Mouse (Mus musculus): Measurements from ENCODE around the gene Dnaja3. TPM values are rescaled to one million over a fixed set of nuclear protein-coding genes. Genes with fewer than 3 reads are reported as not detected.

Dnaja3 gene
- polyA plus RNA-seq, 1 experiment: 72.9 TPM

- WGBS: 93% methylated on average over 3 of the region's 3 CpGs
- no peaks in the 10 kb centered on the region for H3K27me3 ChIP-seq (replicated peaks; ENCODE audit: control insufficient read depth, insufficient read depth, low read length)
- peaks cover 4% of the 10 kb centered on the region; the same call in 1 of the 2 replicates for H3K4me1 ChIP-seq (ENCODE audit: control insufficient read depth, insufficient read depth, low read length)
- H3K4me3 ChIP-seq (ENCODE audit: insufficient read depth, low read depth, low read length): no peak overlapping the region
- no peak overlapping the region for H3K27ac ChIP-seq (ENCODE audit: insufficient read depth, low read depth, low read length)
- no peaks in the 10 kb centered on the region for H3K36me3 ChIP-seq (ENCODE audit: control insufficient read depth, insufficient read depth, low read length)
- DNase-seq: no peak
- TF ChIP-seq POLR2A (IDR thresholded peaks at IDR 0.05; ENCODE audit: low read depth, low read length) (no peak), CTCF (conservative IDR thresholded peaks at IDR 0.05; ENCODE audit: insufficient read depth, insufficient read length, low read depth, low read length) (no peak)
Measured at GRCm38 (mm10) chr16:4633661-4634060, 6.1 kb upstream of the Dnaja3 start.

- TF ChIP-seq CTCF (conservative IDR thresholded peaks at IDR 0.05; ENCODE audit: insufficient read depth, insufficient read length, low read depth, low read length) (no peak), POLR2A (IDR thresholded peaks at IDR 0.05; ENCODE audit: low read depth, low read length) (no peak)
- Histone ChIP-seq H3K4me1 (ENCODE audit: control insufficient read depth, insufficient read depth, low read length) (no peaks in the 10 kb centered on the region), H3K4me3 (ENCODE audit: insufficient read depth, low read depth, low read length) (no peak overlapping the region), H3K27me3 (replicated peaks; ENCODE audit: control insufficient read depth, insufficient read depth, low read length) (no peaks in the 10 kb centered on the region), H3K36me3 (ENCODE audit: control insufficient read depth, insufficient read depth, low read length) (no peaks in the 10 kb centered on the region), H3K27ac (ENCODE audit: insufficient read depth, low read depth, low read length) (no peak overlapping the region; the same call in 1 of the 2 replicates)
- DNase-seq: no peak
- 79% methylated on average over 9 of the region's 9 CpGs for WGBS
Measured at GRCm38 (mm10) chr16:4634681-4635080, 5.1 kb upstream of the Dnaja3 start.

- Histone ChIP-seq H3K27me3 (replicated peaks; ENCODE audit: control insufficient read depth, insufficient read depth, low read length) (no peaks in the 10 kb centered on the region), H3K27ac (ENCODE audit: insufficient read depth, low read depth, low read length) (peak overlapping the region; percentile 29; the same call in 1 of the 2 replicates), H3K36me3 (ENCODE audit: control insufficient read depth, insufficient read depth, low read length) (no peaks in the 10 kb centered on the region), H3K4me3 (ENCODE audit: insufficient read depth, low read depth, low read length) (no peak overlapping the region), H3K4me1 (ENCODE audit: control insufficient read depth, insufficient read depth, low read length) (no peaks in the 10 kb centered on the region; the same call in 1 of the 2 replicates)
- DNase-seq: no peak
- 58% methylated on average over 4 of the region's 4 CpGs for WGBS
- TF ChIP-seq CTCF (conservative IDR thresholded peaks at IDR 0.05; ENCODE audit: insufficient read depth, insufficient read length, low read depth, low read length) (no peak), POLR2A (IDR thresholded peaks at IDR 0.05; ENCODE audit: low read depth, low read length) (no peak)
Measured at GRCm38 (mm10) chr16:4635760-4636159, 4.0 kb upstream of the Dnaja3 start.

- Histone ChIP-seq H3K27me3 (replicated peaks; ENCODE audit: control insufficient read depth, insufficient read depth, low read length) (no peaks in the 10 kb centered on the region), H3K36me3 (ENCODE audit: control insufficient read depth, insufficient read depth, low read length) (no peaks in the 10 kb centered on the region), H3K4me1 (ENCODE audit: control insufficient read depth, insufficient read depth, low read length) (peaks cover 26% of the 10 kb centered on the region), H3K27ac (ENCODE audit: insufficient read depth, low read depth, low read length) (no peak overlapping the region), H3K4me3 (ENCODE audit: insufficient read depth, low read depth, low read length) (no peak overlapping the region)
- WGBS: 82% methylated on average over 3 of the region's 3 CpGs
- TF ChIP-seq POLR2A (IDR thresholded peaks at IDR 0.05; ENCODE audit: low read depth, low read length): no peak
- TF ChIP-seq CTCF (conservative IDR thresholded peaks at IDR 0.05; ENCODE audit: insufficient read depth, insufficient read length, low read depth, low read length): no peak
- no peak for DNase-seq
Measured at GRCm38 (mm10) chr16:4638891-4639390, 848 bp upstream of the Dnaja3 start.

- no peaks in the 10 kb centered on the region for H3K36me3 ChIP-seq (ENCODE audit: control insufficient read depth, insufficient read depth, low read length)
- TF ChIP-seq CTCF (conservative IDR thresholded peaks at IDR 0.05; ENCODE audit: insufficient read depth, insufficient read length, low read depth, low read length) (no peak), POLR2A (IDR thresholded peaks at IDR 0.05; ENCODE audit: low read depth, low read length) (peak; percentile 13)
- DNase-seq: peak; percentile 96
- peak overlapping the region; percentile 63 for H3K4me3 ChIP-seq (ENCODE audit: insufficient read depth, low read depth, low read length)
- WGBS: 6% methylated on average over 17 of the region's 17 CpGs
- H3K27ac ChIP-seq (ENCODE audit: insufficient read depth, low read depth, low read length): peak overlapping the region; percentile 71
- peaks cover 40% of the 10 kb centered on the region for H3K4me1 ChIP-seq (ENCODE audit: control insufficient read depth, insufficient read depth, low read length)
- H3K27me3 ChIP-seq (replicated peaks; ENCODE audit: control insufficient read depth, insufficient read depth, low read length): no peaks in the 10 kb centered on the region
Measured at GRCm38 (mm10) chr16:4640267-4641005, 647 bp downstream of the Dnaja3 start.

- H3K27ac ChIP-seq (ENCODE audit: insufficient read depth, low read depth, low read length): peak overlapping the region; percentile 70
- peak; percentile 59 for DNase-seq
- peaks cover 49% of the 10 kb centered on the region for H3K4me1 ChIP-seq (ENCODE audit: control insufficient read depth, insufficient read depth, low read length)
- no peaks in the 10 kb centered on the region for H3K27me3 ChIP-seq (replicated peaks; ENCODE audit: control insufficient read depth, insufficient read depth, low read length)
- TF ChIP-seq CTCF (conservative IDR thresholded peaks at IDR 0.05; ENCODE audit: insufficient read depth, insufficient read length, low read depth, low read length) (no peak), POLR2A (IDR thresholded peaks at IDR 0.05; ENCODE audit: low read depth, low read length) (no peak)
- 36% methylated on average over 3 of the region's 3 CpGs for WGBS
- peak overlapping the region; percentile 63 for H3K4me3 ChIP-seq (ENCODE audit: insufficient read depth, low read depth, low read length)
- H3K36me3 ChIP-seq (ENCODE audit: control insufficient read depth, insufficient read depth, low read length): no peaks in the 10 kb centered on the region
Measured at GRCm38 (mm10) chr16:4641119-4641838, 1.5 kb downstream of the Dnaja3 start.

GRCm38 (mm10) chr16:4642190-4642589 is 2.4 kb downstream of the Dnaja3 start:
- TF ChIP-seq CTCF (conservative IDR thresholded peaks at IDR 0.05; ENCODE audit: insufficient read depth, insufficient read length, low read depth, low read length) (no peak), POLR2A (IDR thresholded peaks at IDR 0.05; ENCODE audit: low read depth, low read length) (no peak)
- peak; percentile 76 for DNase-seq
- no peaks in the 10 kb centered on the region for H3K36me3 ChIP-seq (ENCODE audit: control insufficient read depth, insufficient read depth, low read length)

More at GRCm38 (mm10) chr16:4642190-4642589, 2.4 kb downstream of the Dnaja3 start:
- WGBS: 23% methylated on average over 13 of the region's 13 CpGs
- peak overlapping the region; percentile 77; the same call in 1 of the 2 replicates for H3K27ac ChIP-seq (ENCODE audit: insufficient read depth, low read depth, low read length)
- H3K27me3 ChIP-seq (replicated peaks; ENCODE audit: control insufficient read depth, insufficient read depth, low read length): no peaks in the 10 kb centered on the region
- H3K4me1 ChIP-seq (ENCODE audit: control insufficient read depth, insufficient read depth, low read length): peaks cover 53% of the 10 kb centered on the region
- peak overlapping the region; percentile 11; the same call in 1 of the 2 replicates for H3K4me3 ChIP-seq (ENCODE audit: insufficient read depth, low read depth, low read length)

Data from kidney, adult 2 months (tissue).